Mouse (Mus musculus): ENCODE measurements around the gene Lyzl4.
"Not testable (repeated sequence)": the region's sequence is repeated elsewhere in the genome, so short reads cannot be mapped to it uniquely, and the experiment has no call there.

The Lyzl4 gene

GRCm38 (mm10) chr9:121600201-121600860, 41.6 kb downstream of the Lyzl4 start:
- DNase-seq: peak; percentile 42

GRCm38 (mm10) chr9:121599551-121599950, 42.3 kb downstream of the Lyzl4 start:
- DNase-seq: peak; percentile 40

- no peak for DNase-seq
These were observed 43.8 kb downstream of the Lyzl4 start for GRCm38 (mm10) chr9:121598106-121598505.

- no peak for DNase-seq
These were observed 47.1 kb downstream of the Lyzl4 start for GRCm38 (mm10) chr9:121594771-121595170.

- DNase-seq: not testable (repeated sequence)
These were observed 48.1 kb downstream of the Lyzl4 start for GRCm38 (mm10) chr9:121593768-121594167.

- peak; percentile 45 for DNase-seq
These were observed 48.8 kb downstream of the Lyzl4 start for GRCm38 (mm10) chr9:121592948-121593550.

GRCm38 (mm10) chr9:121589533-121589932, 52.4 kb downstream of the Lyzl4 start:
- DNase-seq: no peak

- DNase-seq: no peak
These were observed 67.5 kb downstream of the Lyzl4 start for GRCm38 (mm10) chr9:121574380-121574779.

GRCm38 (mm10) chr9:121568451-121568850, 73.4 kb downstream of the Lyzl4 start:
- DNase-seq: no peak

GRCm38 (mm10) chr9:121566387-121566786, 75.5 kb downstream of the Lyzl4 start:
- DNase-seq: no peak

GRCm38 (mm10) chr9:121563276-121563675, 78.6 kb downstream of the Lyzl4 start:
- DNase-seq: no peak

- DNase-seq: no peak
These were observed 81.4 kb downstream of the Lyzl4 start for GRCm38 (mm10) chr9:121560515-121560914.

GRCm38 (mm10) chr9:121558167-121558566, 83.7 kb downstream of the Lyzl4 start:
- no peak for DNase-seq

GRCm38 (mm10) chr9:121556913-121557312, 85.0 kb downstream of the Lyzl4 start:
- DNase-seq: peak; percentile 61

GRCm38 (mm10) chr9:121555395-121556000, 86.4 kb downstream of the Lyzl4 start:
- DNase-seq: peak; percentile 79

- DNase-seq: no peak
These were observed 88.3 kb downstream of the Lyzl4 start for GRCm38 (mm10) chr9:121553643-121554042.

GRCm38 (mm10) chr9:121550327-121550771, 91.5 kb downstream of the Lyzl4 start:
- DNase-seq: peak; percentile 48

GRCm38 (mm10) chr9:121549444-121549843, 92.5 kb downstream of the Lyzl4 start:
- DNase-seq: no peak

GRCm38 (mm10) chr9:121549010-121549409, 92.9 kb downstream of the Lyzl4 start:
- DNase-seq: no peak

GRCm38 (mm10) chr9:121547431-121547830, 94.5 kb downstream of the Lyzl4 start:
- no peak for DNase-seq

GRCm38 (mm10) chr9:121541530-121541929, 100.4 kb downstream of the Lyzl4 start:
- no peak for DNase-seq

GRCm38 (mm10) chr9:121532626-121533025, 109.3 kb downstream of the Lyzl4 start:
- no peak for DNase-seq

GRCm38 (mm10) chr9:121528605-121529357, 113.1 kb downstream of the Lyzl4 start:
- DNase-seq: no peak
